Mouse (Mus musculus): ENCODE measurements around the gene 1700021F05Rik. TPM values are rescaled to one million over a fixed set of nuclear protein-coding genes. Genes with fewer than 3 reads are reported as not detected.

Gene 1700021F05Rik
- polyA plus RNA-seq, 1 experiment from 2014 or later, result 53.8 TPM

DNA sequence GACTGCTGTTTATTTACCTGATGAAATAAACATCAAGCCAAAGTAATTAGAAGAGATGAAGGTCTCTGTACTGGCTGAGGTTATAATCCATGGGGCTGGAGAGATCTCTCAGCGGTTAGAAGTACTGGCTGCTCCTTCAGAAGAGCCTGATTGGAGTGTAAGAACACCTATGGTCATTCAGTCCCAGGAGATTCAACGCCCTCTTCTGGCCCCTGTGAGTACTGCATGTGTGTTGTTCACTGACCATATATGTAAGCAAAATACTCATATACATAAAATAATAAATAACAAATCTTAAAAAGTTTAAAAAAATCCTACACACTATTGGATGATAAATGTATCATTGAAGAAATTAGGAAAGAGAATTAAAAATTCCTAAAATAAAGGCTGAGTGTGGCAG is 20.0 kb upstream of the 1700021F05Rik start:
- 34% methylated on average over 2 of the region's 2 CpGs for WGBS
- DNase-seq (no peak), ATAC-seq (ENCODE audit: insufficient read depth) (no peak)
- Histone ChIP-seq H3K4me2 (no peak overlapping the region), H3K4me1 (ENCODE audit: insufficient read depth) (no peaks in the 10 kb centered on the region), H3K36me3 (ENCODE audit: insufficient read depth) (no peaks in the 10 kb centered on the region), H3K4me3 (ENCODE audit: low read depth, low read length) (no peak overlapping the region), H3K27ac (ENCODE audit: low read depth) (no peak overlapping the region), H3K9me3 (ENCODE audit: low read depth, low read length) (no peaks in the 10 kb centered on the region), H3K9ac (no peak overlapping the region), H3K27me3 (ENCODE audit: insufficient read depth, low read length) (no peaks in the 10 kb centered on the region)
- peak; percentile 16; the same call in 1 of the 2 replicates for TF ChIP-seq CTCF (IDR thresholded peaks at IDR 0.05; ENCODE audit: low read depth)

DNA sequence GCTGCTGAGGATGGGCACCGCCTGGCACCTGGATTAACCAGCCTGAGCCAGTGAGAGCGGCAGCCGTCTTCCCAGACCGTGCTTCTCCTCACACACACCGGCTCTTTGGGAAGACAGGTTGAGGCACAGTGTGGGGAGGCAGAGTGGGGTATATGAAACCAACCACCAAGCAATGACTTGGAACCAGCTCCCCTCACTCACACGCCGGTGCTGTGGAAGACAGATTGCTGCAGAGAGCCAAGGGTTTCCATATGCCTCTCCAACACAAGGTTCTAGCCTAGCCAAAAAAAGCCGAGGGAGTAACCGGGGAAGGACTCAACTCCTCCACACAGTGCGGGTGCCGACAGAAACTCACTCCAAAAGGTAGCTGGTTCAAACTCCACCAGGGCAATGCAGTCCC is 18.5 kb upstream of the 1700021F05Rik start:
- Histone ChIP-seq H3K27ac (ENCODE audit: low read depth) (no peak overlapping the region), H3K36me3 (ENCODE audit: insufficient read depth) (no peaks in the 10 kb centered on the region), H3K4me3 (ENCODE audit: low read depth, low read length) (no peak overlapping the region), H3K27me3 (ENCODE audit: insufficient read depth, low read length) (no peaks in the 10 kb centered on the region), H3K4me1 (ENCODE audit: insufficient read depth) (no peaks in the 10 kb centered on the region), H3K9me3 (ENCODE audit: low read depth, low read length) (no peaks in the 10 kb centered on the region), H3K9ac (no peak overlapping the region), H3K4me2 (no peak overlapping the region)
- DNase-seq (no peak), ATAC-seq (ENCODE audit: insufficient read depth) (no peak)
- 65% methylated on average over 11 of the region's 11 CpGs for WGBS
- no peak for TF ChIP-seq CTCF (IDR thresholded peaks at IDR 0.05; ENCODE audit: low read depth)

DNA sequence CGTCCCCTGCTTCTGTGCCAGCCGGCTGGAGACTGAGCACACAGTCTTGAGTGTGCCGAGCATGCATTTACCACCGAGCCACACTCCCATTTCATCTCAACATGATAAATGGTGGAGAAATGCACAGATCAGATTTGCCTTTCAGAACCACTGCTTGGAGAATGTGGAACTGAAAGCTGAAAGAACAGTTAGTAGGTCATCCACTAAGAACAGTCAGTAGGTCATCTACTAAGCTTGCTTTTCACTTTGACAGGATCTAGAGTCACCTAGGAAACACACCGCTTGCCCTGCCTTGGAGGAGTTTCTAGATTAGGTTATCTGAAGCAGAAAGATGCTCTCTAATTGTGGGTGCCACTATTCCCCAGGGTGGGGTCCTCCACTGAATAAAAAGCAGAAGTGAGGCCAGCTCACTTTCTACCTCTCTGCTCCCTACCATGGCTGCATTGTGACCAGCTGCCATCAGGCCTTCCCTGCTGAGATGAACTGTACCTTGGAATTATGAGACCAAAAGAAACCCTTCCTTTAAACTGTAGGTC is 16.9 kb upstream of the 1700021F05Rik start:
- TF ChIP-seq CTCF (IDR thresholded peaks at IDR 0.05; ENCODE audit: low read depth), result no peak
- no peaks in the 10 kb centered on the region for H3K9me3 ChIP-seq (ENCODE audit: low read depth, low read length)
- ATAC-seq (ENCODE audit: insufficient read depth) (no peak), DNase-seq (no peak)
- no peak overlapping the region for H3K4me3 ChIP-seq (ENCODE audit: low read depth, low read length)
- no peaks in the 10 kb centered on the region for H3K27me3 ChIP-seq (ENCODE audit: insufficient read depth, low read length)
- H3K9ac ChIP-seq, result no peak overlapping the region
- H3K36me3 ChIP-seq (ENCODE audit: insufficient read depth), result no peaks in the 10 kb centered on the region
- H3K4me1 ChIP-seq (ENCODE audit: insufficient read depth), result no peaks in the 10 kb centered on the region
- H3K27ac ChIP-seq (ENCODE audit: low read depth), result no peak overlapping the region
- WGBS, result 83% methylated on average over 5 of the region's 5 CpGs
- no peak overlapping the region for H3K4me2 ChIP-seq

DNA sequence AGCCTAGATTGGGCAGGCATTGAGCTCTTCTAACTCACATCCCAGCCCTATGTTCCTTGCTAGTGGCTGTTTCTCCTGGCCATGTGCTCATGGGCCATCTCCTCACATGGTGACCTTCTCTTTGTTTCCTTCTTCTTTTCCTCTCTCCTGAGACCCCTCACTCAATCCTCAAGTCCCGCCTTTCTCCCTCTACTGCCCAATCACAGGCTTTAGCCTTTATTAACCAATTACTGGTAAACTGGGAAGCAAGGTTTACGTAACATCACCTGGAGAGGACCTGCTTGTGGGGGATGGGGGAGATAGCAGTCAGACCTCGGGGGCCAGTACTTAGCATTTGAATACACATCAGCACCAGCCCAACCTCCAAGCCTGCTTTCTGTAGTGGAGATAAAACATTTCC is 10.6 kb upstream of the 1700021F05Rik start:
- ATAC-seq (ENCODE audit: insufficient read depth) (no peak), DNase-seq (no peak)
- no peaks in the 10 kb centered on the region for H3K36me3 ChIP-seq (ENCODE audit: insufficient read depth)
- no peaks in the 10 kb centered on the region for H3K9me3 ChIP-seq (ENCODE audit: low read depth, low read length)
- H3K9ac ChIP-seq, result no peak overlapping the region
- no peak overlapping the region for H3K4me2 ChIP-seq
- H3K27me3 ChIP-seq (ENCODE audit: insufficient read depth, low read length), result no peaks in the 10 kb centered on the region
- no peak overlapping the region for H3K27ac ChIP-seq (ENCODE audit: low read depth)
- H3K4me3 ChIP-seq (ENCODE audit: low read depth, low read length), result no peak overlapping the region
- no peak for TF ChIP-seq CTCF (IDR thresholded peaks at IDR 0.05; ENCODE audit: low read depth)
- no peaks in the 10 kb centered on the region for H3K4me1 ChIP-seq (ENCODE audit: insufficient read depth)
- WGBS, result 26% methylated on average over 3 of the region's 3 CpGs

DNA sequence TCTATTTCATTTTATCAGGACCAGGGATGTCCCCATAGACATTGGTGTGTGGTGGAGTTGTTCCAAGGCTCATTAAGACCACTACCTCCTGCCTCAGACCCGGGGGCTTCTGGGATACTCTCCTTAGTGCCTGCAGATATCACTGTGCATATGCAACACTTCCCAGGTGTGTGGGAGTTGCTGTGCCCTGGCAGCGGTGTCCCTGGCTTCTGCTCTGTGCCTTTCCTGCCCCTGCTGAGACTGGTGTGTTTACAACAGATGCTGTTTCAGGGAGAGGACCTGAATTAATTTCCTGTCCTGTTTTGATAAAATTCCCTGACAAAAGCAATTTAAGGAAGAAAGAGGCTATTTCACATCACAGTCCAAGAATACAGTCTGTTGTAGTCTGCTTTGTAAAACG is 10.1 kb upstream of the 1700021F05Rik start:
- Histone ChIP-seq H3K9ac (no peak overlapping the region), H3K4me3 (ENCODE audit: low read depth, low read length) (no peak overlapping the region), H3K9me3 (ENCODE audit: low read depth, low read length) (no peaks in the 10 kb centered on the region), H3K27me3 (ENCODE audit: insufficient read depth, low read length) (no peaks in the 10 kb centered on the region), H3K4me2 (no peak overlapping the region), H3K36me3 (ENCODE audit: insufficient read depth) (no peaks in the 10 kb centered on the region), H3K4me1 (ENCODE audit: insufficient read depth) (no peaks in the 10 kb centered on the region), H3K27ac (ENCODE audit: low read depth) (no peak overlapping the region)
- DNase-seq, result no peak
- no peak for TF ChIP-seq CTCF (IDR thresholded peaks at IDR 0.05; ENCODE audit: low read depth)
- WGBS, result 33% methylated on average over 3 of the region's 3 CpGs
- ATAC-seq (ENCODE audit: insufficient read depth), result no peak

DNA sequence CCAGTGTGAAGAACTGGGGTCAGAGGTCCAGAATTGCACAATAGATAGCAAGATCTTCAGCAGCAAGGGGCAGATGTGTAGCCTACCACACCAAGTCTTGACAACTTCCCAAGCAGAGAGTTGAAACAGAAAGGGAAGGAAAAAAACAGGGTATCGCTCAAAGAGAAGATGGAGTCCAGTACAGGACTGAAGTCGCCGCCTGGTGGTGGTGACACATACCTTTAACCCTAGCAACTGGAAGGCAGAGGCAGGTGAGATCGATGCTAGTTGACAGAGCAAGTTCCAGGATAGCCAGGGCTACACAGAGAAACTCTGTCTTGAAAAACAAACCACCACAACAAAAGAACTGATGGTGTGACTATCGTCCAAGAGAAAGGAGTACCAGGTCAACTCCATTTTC is 8.6 kb upstream of the 1700021F05Rik start:
- ATAC-seq (ENCODE audit: insufficient read depth) (no peak), DNase-seq (peak; percentile 15)
- Histone ChIP-seq H3K4me1 (ENCODE audit: insufficient read depth) (no peaks in the 10 kb centered on the region), H3K27me3 (ENCODE audit: insufficient read depth, low read length) (no peaks in the 10 kb centered on the region), H3K9me3 (ENCODE audit: low read depth, low read length) (no peaks in the 10 kb centered on the region), H3K4me3 (ENCODE audit: low read depth, low read length) (no peak overlapping the region), H3K27ac (ENCODE audit: low read depth) (no peak overlapping the region), H3K9ac (no peak overlapping the region), H3K4me2 (no peak overlapping the region), H3K36me3 (ENCODE audit: insufficient read depth) (no peaks in the 10 kb centered on the region)
- 60% methylated on average over 5 of the region's 5 CpGs for WGBS
- TF ChIP-seq CTCF (IDR thresholded peaks at IDR 0.05; ENCODE audit: low read depth), result peak; percentile 43; the same call in 1 of the 2 replicates

DNA sequence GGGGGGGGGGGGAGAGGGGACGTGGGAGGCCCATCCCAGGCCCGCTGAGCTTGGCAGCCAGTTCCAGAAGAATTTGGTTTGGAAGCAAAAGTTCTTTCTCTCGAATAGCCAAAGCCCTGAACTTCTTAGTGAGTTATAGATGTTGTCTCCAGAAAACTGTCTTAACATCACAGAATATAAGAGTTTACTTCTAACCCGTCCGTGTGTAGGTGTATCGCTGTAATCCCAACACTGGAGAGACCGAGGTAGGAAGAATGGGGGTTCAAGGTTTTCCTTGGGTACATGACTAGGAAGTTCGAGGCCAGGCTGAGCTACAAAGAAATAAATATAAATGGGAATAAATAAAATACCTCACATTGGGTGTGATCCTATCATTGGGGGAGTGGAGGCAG is 355 bp upstream of the 1700021F05Rik start:
- 37% methylated on average over 8 of the region's 8 CpGs for WGBS
- DNase-seq, result no peak
- no peaks in the 10 kb centered on the region for H3K9me3 ChIP-seq (ENCODE audit: low read depth, low read length)
- peak overlapping the region; percentile 85 for H3K4me3 ChIP-seq (ENCODE audit: low read depth, low read length)
- H3K4me2 ChIP-seq, result peak overlapping the region; percentile 47
- H3K9ac ChIP-seq, result 0 out of 2 replicates have a peak overlapping the region, but pooled peaks have one; percentile 87
- no peak overlapping the region for H3K27ac ChIP-seq (ENCODE audit: low read depth)
- TF ChIP-seq CTCF (IDR thresholded peaks at IDR 0.05; ENCODE audit: low read depth), result no peak
- H3K4me1 ChIP-seq (ENCODE audit: insufficient read depth), result 0 out of 2 replicates have a peak, but pooled peaks cover 8% of the 10 kb centered on the region
- H3K36me3 ChIP-seq (ENCODE audit: insufficient read depth), result 0 out of 2 replicates have a peak, but pooled peaks cover 3% of the 10 kb centered on the region
- peak; percentile 18 for ATAC-seq (ENCODE audit: insufficient read depth)
- H3K27me3 ChIP-seq (ENCODE audit: insufficient read depth, low read length), result no peaks in the 10 kb centered on the region
